Mouse (Mus musculus): Measurements from ENCODE around the gene Suv39h2. TPM values are rescaled to one million over a fixed set of nuclear protein-coding genes. Genes with fewer than 3 reads are reported as not detected.

Suv39h2 gene
- polyA plus RNA-seq (2015; fragmentation: Illumina TruSeq; extraction: RNeasy Lipid Tissue Mini Kit (QIAGEN cat#74804); ENCODE audit: insufficient read depth, low replicate concordance): 2.9 TPM

GRCm38 (mm10) chr2:3474861-3475283 is at the start of gene Suv39h2:
Suv39h2 (minus strand) TSS chr2:3475031.

GRCm38 (mm10) chr2:3512552-3513454 is 38.0 kb upstream of the Suv39h2 start, which contains the start of the genes Gm45902, Hspa14 and Cdnf:
Gm45902 (minus strand) TSS chr2:3512790.
Hspa14 (minus strand) TSS chr2:3512814.
Cdnf (plus strand) TSS chr2:3513030.

GRCm38 (mm10) chr2:3423841-3424578 is 50.8 kb downstream of the Suv39h2 start, which contains the start of gene Dclre1c:
Dclre1c (plus strand) TSS chr2:3424131.

GRCm38 (mm10) chr2:3422548-3422947 is 52.3 kb downstream of the Suv39h2 start, which contains the start of gene Meig1:
Meig1 (minus strand) TSS chr2:3422648.

Other genes with a start within 250 kb of the Suv39h2 start
- gene Nmt2, start 190.8 kb downstream of the Suv39h2 start, polyA plus RNA-seq (2015; fragmentation: Illumina TruSeq; extraction: RNeasy Lipid Tissue Mini Kit (QIAGEN cat#74804); ENCODE audit: insufficient read depth, low replicate concordance): 33.9 TPM
- gene Rpp38, start 142.4 kb downstream of the Suv39h2 start, polyA plus RNA-seq (2015; fragmentation: Illumina TruSeq; extraction: RNeasy Lipid Tissue Mini Kit (QIAGEN cat#74804); ENCODE audit: insufficient read depth, low replicate concordance): 16.1 TPM
- gene Acbd7, start 138.9 kb downstream of the Suv39h2 start, polyA plus RNA-seq (2015; fragmentation: Illumina TruSeq; extraction: RNeasy Lipid Tissue Mini Kit (QIAGEN cat#74804); ENCODE audit: insufficient read depth, low replicate concordance): not detected
- not detected for gene Olah, start 77.8 kb downstream of the Suv39h2 start, polyA plus RNA-seq (2015; fragmentation: Illumina TruSeq; extraction: RNeasy Lipid Tissue Mini Kit (QIAGEN cat#74804); ENCODE audit: insufficient read depth, low replicate concordance)
- gene Meig1, start 52.4 kb downstream of the Suv39h2 start, polyA plus RNA-seq (2015; fragmentation: Illumina TruSeq; extraction: RNeasy Lipid Tissue Mini Kit (QIAGEN cat#74804); ENCODE audit: insufficient read depth, low replicate concordance): not detected
- 43.2 TPM for gene Dclre1c, start 50.9 kb downstream of the Suv39h2 start, polyA plus RNA-seq (2015; fragmentation: Illumina TruSeq; extraction: RNeasy Lipid Tissue Mini Kit (QIAGEN cat#74804); ENCODE audit: insufficient read depth, low replicate concordance)
- gene Gm45902, start 37.8 kb upstream of the Suv39h2 start, polyA plus RNA-seq (2015; fragmentation: Illumina TruSeq; extraction: RNeasy Lipid Tissue Mini Kit (QIAGEN cat#74804); ENCODE audit: insufficient read depth, low replicate concordance): 3.5 TPM
- 88.9 TPM for gene Hspa14, start 37.8 kb upstream of the Suv39h2 start, polyA plus RNA-seq (2015; fragmentation: Illumina TruSeq; extraction: RNeasy Lipid Tissue Mini Kit (QIAGEN cat#74804); ENCODE audit: insufficient read depth, low replicate concordance)
- 1.6 TPM for gene Cdnf, start 38.0 kb upstream of the Suv39h2 start, polyA plus RNA-seq (2015; fragmentation: Illumina TruSeq; extraction: RNeasy Lipid Tissue Mini Kit (QIAGEN cat#74804); ENCODE audit: insufficient read depth, low replicate concordance)
- gene Fam107b, start 95.5 kb upstream of the Suv39h2 start, polyA plus RNA-seq (2015; fragmentation: Illumina TruSeq; extraction: RNeasy Lipid Tissue Mini Kit (QIAGEN cat#74804); ENCODE audit: insufficient read depth, low replicate concordance): 335 TPM